Mouse (Mus musculus) heart, adult 2 months (tissue): ENCODE results near the gene Zfyve1. TPM values are rescaled to one million over a fixed set of nuclear protein-coding genes. Genes with fewer than 3 reads are reported as not detected.
"Not testable (repeated sequence)": the region's sequence is repeated elsewhere in the genome, so short reads cannot be mapped to it uniquely, and the experiment has no call there.

ENCODE experiments used
- DNase-seq, 2 experiments: peaks; one replicate each; pipeline ENCODE4 v3.0.0; 2021
- H3K27ac ChIP-seq: fragments of 200-600 bp; 2 replicates; pipeline ENCODE4 v1.8.1; 2022
- H3K27me3 ChIP-seq: fragments of 200-500 bp; 2 replicates; pipeline ENCODE4 v1.6.1; 2012; ENCODE audit warnings: mild to moderate bottlenecking, low read length, inconsistent platforms, mixed read lengths; ENCODE audit not compliant: control insufficient read depth, insufficient read depth
- H3K36me3 ChIP-seq: fragments of 200-500 bp; 2 replicates; pipeline ENCODE4 v1.6.1; 2012; ENCODE audit warnings: low read length, inconsistent platforms; ENCODE audit not compliant: control insufficient read depth, insufficient read depth
- H3K4me1 ChIP-seq: fragments of 200-500 bp; 2 replicates; pipeline ENCODE4 v1.6.1; 2011; ENCODE audit warnings: low read length; ENCODE audit not compliant: control insufficient read depth, insufficient read depth
- H3K4me3 ChIP-seq: fragments of 200-600 bp; 2 replicates; pipeline ENCODE4 v1.8.1; 2022
- H3K79me2 ChIP-seq: fragments of 200-500 bp; replicated peaks from 2 replicates; pipeline ENCODE4 v1.6.1; 2012; ENCODE audit warnings: mild to moderate bottlenecking, inconsistent platforms, low read length, moderate library complexity, mixed read lengths; ENCODE audit not compliant: control insufficient read depth, insufficient read depth
- H3K9ac ChIP-seq: fragments of 200-500 bp; 2 replicates; pipeline ENCODE4 v1.6.1; 2012; ENCODE audit warnings: low read depth, mild to moderate bottlenecking, control low read depth, inconsistent platforms, low read length, mixed read lengths
- CTCF ChIP-seq: fragments of 200-600 bp; IDR thresholded peaks from 2 replicates; pipeline ENCODE4 v1.8.1; 2022; ENCODE audit warnings: antibody characterized with exemption, mild to moderate bottlenecking, moderate library complexity
- EP300 ChIP-seq: fragments of 200-500 bp; IDR thresholded peaks from 2 replicates; pipeline ENCODE4 v1.6.1; 2011; ENCODE audit warnings: low read depth, low read length, control low read depth; ENCODE audit not compliant: insufficient read depth
- POLR2A ChIP-seq: fragments of 200-500 bp; IDR thresholded peaks from 2 replicates; pipeline ENCODE4 v1.6.1; 2011; ENCODE audit warnings: mild to moderate bottlenecking, low read depth, low read length, control low read depth; ENCODE audit not compliant: insufficient read depth
- WGBS: fragments of 180-500 bp; shearing (Covaris S2); methylation state at CpG from one replicate; pipeline ENCODE4 v1.1.7; 2018; 5-methylcytosine and 5-hydroxymethylcytosine counted together
- intact Hi-C: fragments of 180-260 bp; cut with DNase I; formaldehyde crosslinking; loops from one replicate; pipeline ENCODE4 v1.15.1; 2025
- polyA plus RNA-seq: library from polyadenylated mRNA; depleted of rRNA; stranded (reverse); fragments of >200 nt; gene quantifications from 2 replicates; pipeline ENCODE4 v1.2.3, GENCODE M21; 2012
- total RNA-seq, 2 experiments: library from RNA; stranded (reverse); gene quantifications; 2 replicates each; pipeline ENCODE4 v1.2.3; 2021

The Zfyve1 gene
- total and polyA plus RNA-seq, 3 experiments = 10.0 to 15.3 (median 13.4) TPM

GRCm38 (mm10) chr12:83617261-83617660, 20.2 kb upstream of the Zfyve1 start:
- Histone ChIP-seq H3K36me3 (no peaks in the 10 kb centered on the region), H3K9ac (no peak overlapping the region), H3K4me3 (no peak overlapping the region), H3K4me1 (no peaks in the 10 kb centered on the region), H3K79me2 (no peaks in the 10 kb centered on the region), H3K27me3 (no peaks in the 10 kb centered on the region), H3K27ac (no peak overlapping the region)
- TF ChIP-seq POLR2A = no peak
- no peak for TF ChIP-seq CTCF
- DNase-seq = no peak
- intact Hi-C loops = no loop called here
- WGBS = 94% methylated on average over 5 of the region's 5 CpGs

- H3K27me3 ChIP-seq, H3K9ac ChIP-seq, H3K4me3 ChIP-seq, H3K36me3 ChIP-seq, DNase-seq, H3K27ac ChIP-seq, H3K4me1 ChIP-seq, H3K79me2 ChIP-seq, intact Hi-C loops: not testable (repeated sequence)
- WGBS = 94% methylated on average over 2 of the region's 2 CpGs
Observed at GRCm38 (mm10) chr12:83606411-83606810, 9.4 kb upstream of the Zfyve1 start.

GRCm38 (mm10) chr12:83602285-83602684, 5.3 kb upstream of the Zfyve1 start:
- Histone ChIP-seq H3K4me1 (no peaks in the 10 kb centered on the region), H3K9ac (no peak overlapping the region), H3K36me3 (no peaks in the 10 kb centered on the region), H3K27me3 (no peaks in the 10 kb centered on the region), H3K27ac (no peak overlapping the region), H3K4me3 (no peak overlapping the region), H3K79me2 (no peaks in the 10 kb centered on the region)
- WGBS = 87% methylated on average over 5 of the region's 5 CpGs
- TF ChIP-seq POLR2A (no peak), EP300 (no peak), CTCF (no peak)
- DNase-seq = no peak
- intact Hi-C loops = no loop called here

- no peaks in the 10 kb centered on the region for H3K27me3 ChIP-seq
- peaks cover 5% of the 10 kb centered on the region for H3K36me3 ChIP-seq
- intact Hi-C loops = no loop called here
- peaks cover 2% of the 10 kb centered on the region; the same call in 1 of the 2 replicates for H3K79me2 ChIP-seq
- no peak overlapping the region for H3K4me3 ChIP-seq
- H3K27ac ChIP-seq = peak overlapping the region; percentile 66
- WGBS = 72% methylated on average over 2 of the region's 2 CpGs
- no peaks in the 10 kb centered on the region; the same call in 1 of the 2 replicates for H3K4me1 ChIP-seq
- TF ChIP-seq EP300 (no peak), POLR2A (no peak), CTCF (no peak)
- no peak overlapping the region for H3K9ac ChIP-seq
- no peak for DNase-seq
Observed at GRCm38 (mm10) chr12:83597881-83598280, 859 bp upstream of the Zfyve1 start.

GRCm38 (mm10) chr12:83596191-83596954, 649 bp downstream of the Zfyve1 start:
- TF ChIP-seq POLR2A (no peak), CTCF (no peak), EP300 (no peak)
- Histone ChIP-seq H3K27ac (peak overlapping the region; percentile 89), H3K4me3 (peak overlapping the region; percentile 87), H3K79me2 (peaks cover 2% of the 10 kb centered on the region; the same call in 1 of the 2 replicates), H3K4me1 (no peaks in the 10 kb centered on the region; the same call in 1 of the 2 replicates), H3K27me3 (no peaks in the 10 kb centered on the region), H3K36me3 (peaks cover 15% of the 10 kb centered on the region), H3K9ac (peak overlapping the region; percentile 94)
- WGBS = 4% methylated on average over 20 of the region's 20 CpGs
- intact Hi-C loops = no loop called here
- DNase-seq = no peak

GRCm38 (mm10) chr12:83594454-83595040, 2.5 kb downstream of the Zfyve1 start:
- Histone ChIP-seq H3K27ac (no peak overlapping the region), H3K79me2 (peaks cover 2% of the 10 kb centered on the region; the same call in 1 of the 2 replicates), H3K9ac (no peak overlapping the region), H3K36me3 (peaks cover 15% of the 10 kb centered on the region), H3K4me3 (no peak overlapping the region), H3K4me1 (no peaks in the 10 kb centered on the region; the same call in 1 of the 2 replicates), H3K27me3 (no peaks in the 10 kb centered on the region)
- 76% methylated on average over 9 of the region's 9 CpGs for WGBS
- intact Hi-C loops = no loop called here
- no peak for TF ChIP-seq EP300
- no peak for TF ChIP-seq POLR2A
- TF ChIP-seq CTCF = no peak
- DNase-seq = no peak
